18 mouse cellular contexts compared by ENCODE assay signal in genomic region chr17:13254786-13255185, GRCm38 (mm10). TPM values are rescaled to one million over a fixed set of nuclear protein-coding genes. Genes with fewer than 3 reads are reported as not detected.
DNase-seq lines count a peak whose midpoint lies in the region; ATAC-seq lines count a peak whose summit lies in the region.
"Not testable (repeated sequence)": the region's sequence is repeated elsewhere in the genome, so short reads cannot be mapped to it uniquely, and the experiment has no call there.
"Had no signal": no experiment of that assay in that cellular context is flagged by ENCODE, and none has a peak within 500 bp of the region (broad histone marks: within the 10 kb centered on the region; RNA-seq: fewer than 3 reads in every experiment).

No protein-coding gene starts in this region.

- peak; percentile 54 for ATAC-seq in common myeloid progenitor, adult 5-6 weeks (replicated peaks; ENCODE audit: low read depth, poor library complexity, severe bottlenecking)
- ATAC-seq in forebrain, embryonic 12.5 days (ENCODE audit: low FRiP score) = 0 out of 2 replicates have a peak, but pooled peaks have one; percentile 41
- ATAC-seq in hindbrain, embryonic 14.5 days (ENCODE audit: low FRiP score) = peak; percentile 14; the same call in 1 of the 2 replicates
- ATAC-seq in limb, embryonic 11.5 days (ENCODE audit: insufficient number of reproducible peaks, low FRiP score, low TSS enrichment, low read depth) = peak; percentile 51; the same call in 1 of the 2 replicates
- ATAC-seq in megakaryocyte progenitor cell, adult 5-6 weeks (replicated peaks; ENCODE audit: poor library complexity) = peak; percentile 54
- peak; percentile 21; the same call in 1 of the 2 replicates for ATAC-seq in monocyte, adult 5-6 weeks (replicated peaks; ENCODE audit: insufficient number of reproducible peaks, low FRiP score, low TSS enrichment, poor library complexity, severe bottlenecking)

- H3K27me3 ChIP-seq in forebrain, embryonic 12.5 days; hindbrain, embryonic 14.5 days (ENCODE audit: control insufficient read depth, insufficient read depth, low read length); limb, embryonic 11.5 days (ENCODE audit: control insufficient read depth, insufficient read depth, low read length): not testable (repeated sequence)

- not testable (repeated sequence) for H3K27ac ChIP-seq in forebrain, embryonic 12.5 days; hindbrain, embryonic 14.5 days; limb, embryonic 11.5 days (replicated peaks; ENCODE audit: low read depth, low read length)

- 64% methylated on average over 1 of the region's 5 CpGs for WGBS in forebrain, embryonic 12.5 days
- WGBS in hindbrain, embryonic 14.5 days = 64% methylated on average over 1 of the region's 5 CpGs
- WGBS in limb, embryonic 11.5 days = 63% methylated on average over 1 of the region's 5 CpGs

- H3K4me1 ChIP-seq in forebrain, embryonic 12.5 days; hindbrain, embryonic 14.5 days (replicated peaks; ENCODE audit: control insufficient read depth, insufficient read depth, low read length); limb, embryonic 11.5 days (ENCODE audit: control insufficient read depth, insufficient read depth, low read length): not testable (repeated sequence)

- not testable (repeated sequence) for H3K36me3 ChIP-seq in forebrain, embryonic 12.5 days (replicated peaks); hindbrain, embryonic 14.5 days (replicated peaks; ENCODE audit: control insufficient read depth, insufficient read depth); limb, embryonic 11.5 days (ENCODE audit: control insufficient read depth, insufficient read depth, low read length)

- not testable (repeated sequence) for H3K9ac ChIP-seq in forebrain, embryonic 12.5 days; hindbrain, embryonic 14.5 days; limb, embryonic 11.5 days (ENCODE audit: low read length)

- peaks cover 15% of the 10 kb centered on the region for H3K9me3 ChIP-seq in forebrain, embryonic 12.5 days
- not testable (repeated sequence) for H3K9me3 ChIP-seq in hindbrain, embryonic 14.5 days (ENCODE audit: control insufficient read depth, low read length); limb, embryonic 11.5 days (ENCODE audit: control insufficient read depth, low read length)

- DNase-seq in hindbrain, embryonic 14.5 days (ENCODE audit: low spot score); limb, embryonic 11.5 days (ENCODE audit: low spot score): not testable (repeated sequence)

- not testable (repeated sequence) for H3K4me2 ChIP-seq in forebrain, embryonic 12.5 days; hindbrain, embryonic 14.5 days (replicated peaks); limb, embryonic 11.5 days (ENCODE audit: low read depth, severe bottlenecking)

- H3K4me3 ChIP-seq in forebrain, embryonic 12.5 days (replicated peaks); hindbrain, embryonic 14.5 days (replicated peaks; ENCODE audit: low read length); limb, embryonic 11.5 days (ENCODE audit: low read depth, low read length): not testable (repeated sequence)

RNA-seq across cellular contexts. Expression of gene Smok2b, which starts 24.7 kb away (rescaled TPM):
- total RNA-seq in common myeloid progenitor, adult 5-6 weeks (2017) = not detected in 2 replicates
- polyA plus RNA-seq in forebrain, embryonic 12.5 days (2016; fragmentation: Nextera tagmentation; extraction: Ambion mirVana) = not detected in 2 replicates
- not detected in 2 replicates for polyA plus RNA-seq in hindbrain, embryonic 14.5 days (2014; fragmentation: Nextera tagmentation; extraction: Ambion mirVana)
- not detected in 2 replicates for polyA plus RNA-seq in limb, embryonic 11.5 days (2014; fragmentation: Nextera tagmentation; extraction: Ambion mirVana)
- total RNA-seq in megakaryocyte progenitor cell, adult 5-6 weeks (2015) = not detected in 2 replicates
- not detected in 2 replicates for total RNA-seq in megakaryocyte progenitor cell, adult 5-6 weeks (2017)
- not detected in 3 replicates for total RNA-seq in monocyte, adult 5-6 weeks (2017)
- total RNA-seq: adrenal gland, adult 8-10 months; adrenal gland, postnatal 36 days; ES-E14; gastrocnemius, adult 8-10 months; gastrocnemius, postnatal 36 days; heart, postnatal 10 days; heart, postnatal 4 days had no signal
- polyA plus RNA-seq: cerebellum, adult 2 months; embryonic facial prominence, embryonic 11.5 days; forebrain, embryonic 15.5 days; heart, embryonic 13.5 days; hindbrain, embryonic 12.5 days had no signal

RNA-seq across cellular contexts. Expression of gene Smok2a, which starts 33.8 kb away (rescaled TPM):
- total RNA-seq in common myeloid progenitor, adult 5-6 weeks (2017) = not detected in 2 replicates
- not detected in 2 replicates for polyA plus RNA-seq in forebrain, embryonic 12.5 days (2016; fragmentation: Nextera tagmentation; extraction: Ambion mirVana)
- polyA plus RNA-seq in hindbrain, embryonic 14.5 days (2014; fragmentation: Nextera tagmentation; extraction: Ambion mirVana) = not detected in 2 replicates
- polyA plus RNA-seq in limb, embryonic 11.5 days (2014; fragmentation: Nextera tagmentation; extraction: Ambion mirVana) = not detected in 2 replicates
- not detected in 2 replicates for total RNA-seq in megakaryocyte progenitor cell, adult 5-6 weeks (2015)
- not detected in 2 replicates for total RNA-seq in megakaryocyte progenitor cell, adult 5-6 weeks (2017)
- not detected in 3 replicates for total RNA-seq in monocyte, adult 5-6 weeks (2017)
- total RNA-seq: adrenal gland, adult 8-10 months; adrenal gland, postnatal 36 days; ES-E14; gastrocnemius, adult 8-10 months; gastrocnemius, postnatal 36 days; heart, postnatal 10 days; heart, postnatal 4 days had no signal
- polyA plus RNA-seq: cerebellum, adult 2 months; embryonic facial prominence, embryonic 11.5 days; forebrain, embryonic 15.5 days; heart, embryonic 13.5 days; hindbrain, embryonic 12.5 days had no signal
